Mouse (Mus musculus) CH12.LX (cell line): ENCODE data around the gene Lrrc61. TPM values are rescaled to one million over a fixed set of nuclear protein-coding genes. Genes with fewer than 3 reads are reported as not detected.

Experiments used
- DNase-seq: peaks from one replicate; pipeline ENCODE4 v3.0.0-alpha.2; 2013; ENCODE audit errors: extremely low read depth
- H3K27ac ChIP-seq: 2 replicates; pipeline ENCODE4 v1.5.1; 2012; ENCODE audit warnings: low read depth, mild to moderate bottlenecking, control low read depth, moderate library complexity; ENCODE audit not compliant: insufficient read depth
- H3K27me3 ChIP-seq: replicated peaks from 2 replicates; pipeline ENCODE3; 2012; ENCODE audit warnings: inconsistent platforms
- H3K36me3 ChIP-seq, 2 experiments: replicated peaks in 1 of 2; 2 replicates each; pipeline versions ENCODE3 to v1.6.1; 2012; ENCODE audit warnings: inconsistent platforms in 1 of 2, low read length in 1 of 2, mild to moderate bottlenecking in 1 of 2, mixed read lengths in 1 of 2, moderate library complexity in 1 of 2; ENCODE audit not compliant: control insufficient read depth in 1 of 2, insufficient read depth in 1 of 2
- H3K4me1 ChIP-seq, 2 experiments: 2 replicates each; pipeline ENCODE4 v1.6.1; 2012; ENCODE audit warnings: inconsistent platforms in 1 of 2, moderate library complexity in 1 of 2; ENCODE audit not compliant: insufficient read depth in 2 of 2, control insufficient read depth in 1 of 2
- H3K4me2 ChIP-seq: 2 replicates; pipeline ENCODE4 v1.6.1; 2012; ENCODE audit warnings: low read depth, mild to moderate bottlenecking, control low read depth; ENCODE audit not compliant: poor library complexity, insufficient read depth, severe bottlenecking
- H3K4me3 ChIP-seq, 3 experiments: fragments of 150-350 bp in 1 of 3; sonication (generic) in 1 of 3; replicated peaks in 1 of 3; 2 replicates each; pipeline versions ENCODE3 to v1.5.1; 2011 to 2012; ENCODE audit warnings: low read depth in 2 of 3, low read length in 2 of 3, mild to moderate bottlenecking in 2 of 3, moderate library complexity in 2 of 3, control low read depth in 1 of 3, improper control_type of control experiment in 1 of 3, inconsistent platforms in 1 of 3, mixed read lengths in 1 of 3; ENCODE audit not compliant: poor library complexity in 1 of 3
- H3K79me2 ChIP-seq: replicated peaks from 2 replicates; pipeline ENCODE4 v1.6.1; 2012; ENCODE audit warnings: mild to moderate bottlenecking, moderate library complexity; ENCODE audit not compliant: control insufficient read depth, poor library complexity, insufficient read depth, severe bottlenecking; ENCODE audit errors: extremely low read depth
- H3K9ac ChIP-seq: 2 replicates; pipeline ENCODE4 v1.6.1; 2012; ENCODE audit warnings: low read depth, mild to moderate bottlenecking, control low read depth, moderate library complexity; ENCODE audit not compliant: insufficient read depth
- H3K9me3 ChIP-seq: replicated peaks from 2 replicates; pipeline ENCODE3; 2012; ENCODE audit warnings: low read length, inconsistent platforms, mixed read lengths
- BHLHE40 ChIP-seq: IDR thresholded peaks from 2 replicates; pipeline ENCODE4 v1.6.1; 2011; ENCODE audit warnings: mild to moderate bottlenecking, low read depth, low read length, improper control_type of control experiment
- CHD1 ChIP-seq: IDR thresholded peaks from 2 replicates; pipeline ENCODE4 v1.6.1; 2012; ENCODE audit warnings: low read depth, low read length, improper control_type of control experiment, inconsistent platforms
- CTCF ChIP-seq, 2 experiments: IDR thresholded peaks in 1 of 2; conservative IDR thresholded peaks in 1 of 2; 2 replicates each; pipeline ENCODE4 v1.5.1; 2011 to 2012; ENCODE audit warnings: low read depth in 2 of 2, low read length in 2 of 2, improper control_type of control experiment in 1 of 2, inconsistent platforms in 1 of 2, mild to moderate bottlenecking in 1 of 2, moderate library complexity in 1 of 2
- EP300 ChIP-seq: IDR thresholded peaks from 2 replicates; pipeline ENCODE4 v1.6.1; 2011; ENCODE audit warnings: low read length, improper control_type of control experiment
- ETS1 ChIP-seq: conservative IDR thresholded peaks from 2 replicates; pipeline ENCODE4 v1.6.1; 2012; ENCODE audit warnings: low read depth, mild to moderate bottlenecking, inconsistent platforms, low read length, improper control_type of control experiment, moderate library complexity
- HCFC1 ChIP-seq: IDR thresholded peaks from 2 replicates; pipeline ENCODE4 v1.6.1; 2012; ENCODE audit warnings: low read depth, mild to moderate bottlenecking, inconsistent platforms, low read length, improper control_type of control experiment
- JUN ChIP-seq: IDR thresholded peaks from 2 replicates; pipeline ENCODE4 v1.6.1; 2011; ENCODE audit warnings: low read depth, mild to moderate bottlenecking, low read length, improper control_type of control experiment, moderate library complexity; ENCODE audit not compliant: insufficient read depth
- JUND ChIP-seq: conservative IDR thresholded peaks from 2 replicates; pipeline ENCODE4 v1.6.1; 2011; ENCODE audit warnings: low read depth, low read length, improper control_type of control experiment
- MAFK ChIP-seq: IDR thresholded peaks from 2 replicates; pipeline ENCODE4 v1.6.1; 2011; ENCODE audit warnings: low read length, improper control_type of control experiment; ENCODE audit not compliant: insufficient replicate concordance
- MAZ ChIP-seq: IDR thresholded peaks from 2 replicates; pipeline ENCODE4 v1.6.1; 2012; ENCODE audit warnings: low read depth, mild to moderate bottlenecking, inconsistent platforms, low read length, improper control_type of control experiment, moderate library complexity
- MYC ChIP-seq: IDR thresholded peaks from 2 replicates; pipeline ENCODE4 v1.6.1; 2011; ENCODE audit warnings: low read depth, mild to moderate bottlenecking, improper control_type of control experiment, low read length
- NELFE ChIP-seq: IDR thresholded peaks from 2 replicates; pipeline ENCODE4 v1.6.1; 2011; ENCODE audit warnings: low read depth, low read length, improper control_type of control experiment
- NRF1 ChIP-seq: IDR thresholded peaks from 2 replicates; pipeline ENCODE4 v1.6.1; 2014; ENCODE audit warnings: low read depth, mild to moderate bottlenecking, inconsistent platforms, low read length, improper control_type of control experiment, moderate library complexity
- PAX5 ChIP-seq: IDR thresholded peaks from 2 replicates; pipeline ENCODE4 v1.6.1; 2012; ENCODE audit warnings: low read length, inconsistent platforms, mixed read lengths
- POLR2A ChIP-seq: IDR thresholded peaks from 2 replicates; pipeline ENCODE4 v1.6.1; 2011; ENCODE audit warnings: low read depth, mild to moderate bottlenecking, improper control_type of control experiment, low read length
- RAD21 ChIP-seq: IDR thresholded peaks from 2 replicates; pipeline ENCODE4 v1.6.1; 2011; ENCODE audit warnings: low read depth, mild to moderate bottlenecking, low read length, improper control_type of control experiment, moderate library complexity
- RCOR1 ChIP-seq: conservative IDR thresholded peaks from 2 replicates; pipeline ENCODE4 v1.6.1; 2012; ENCODE audit warnings: low read depth, mild to moderate bottlenecking, inconsistent platforms, low read length, improper control_type of control experiment
- TCF12 ChIP-seq: IDR thresholded peaks from 2 replicates; pipeline ENCODE4 v1.6.1; 2014; ENCODE audit warnings: low read depth, mild to moderate bottlenecking, inconsistent platforms, low read length, improper control_type of control experiment
- USF2 ChIP-seq: conservative IDR thresholded peaks from 2 replicates; pipeline ENCODE4 v1.6.1; 2011; ENCODE audit warnings: low read depth, low read length, improper control_type of control experiment
- ZC3H11A ChIP-seq: IDR thresholded peaks from 2 replicates; pipeline ENCODE4 v1.6.1; 2012; ENCODE audit warnings: low read depth, mild to moderate bottlenecking, inconsistent platforms, low read length, improper control_type of control experiment
- ZKSCAN1 ChIP-seq: IDR thresholded peaks from 2 replicates; pipeline ENCODE4 v1.6.1; 2012; ENCODE audit warnings: low read depth, inconsistent platforms, low read length, improper control_type of control experiment, borderline replicate concordance
- ZMIZ1 ChIP-seq: IDR thresholded peaks from 2 replicates; pipeline ENCODE4 v1.6.1; 2012; ENCODE audit warnings: low read depth, mild to moderate bottlenecking, inconsistent platforms, low read length, improper control_type of control experiment
- dilution Hi-C: fragments of 300-500 bp; cut with MboI; formaldehyde crosslinking; loops from 2 replicates; pipeline ENCODE4 v1.14.3; 2020; ENCODE audit warnings: low sequenced_read_pairs; ENCODE audit not compliant: extremely low pct_unique_long_range_greater_than_20kb, extremely low pct_ligation_motif_present
- in situ Hi-C: fragments of 300-500 bp; cut with MboI; formaldehyde crosslinking; loops from 3 replicates; pipeline ENCODE4 v1.14.3; 2019; ENCODE audit warnings: low sequenced_read_pairs, low pct_ligation_motif_present, low pct_unique_long_range_greater_than_20kb, mixed read lengths
- polyA plus RNA-seq: library from polyadenylated mRNA; unstranded; fragments of >175 nt; gene quantifications from 2 replicates; pipeline ENCODE4 v1.2.1, GENCODE M21; 2012; ENCODE audit warnings: low read depth; ENCODE audit not compliant: insufficient read length
- total RNA-seq, 2 experiments: library from RNA; depleted of rRNA; stranded (reverse); fragments of 300-350 nt in 1 of 2; fragments of >200 nt in 1 of 2; gene quantifications; 2 replicates each; pipeline ENCODE4 v1.2.3; 2012 to 2014

Lrrc61 gene
- total and polyA plus RNA-seq, 3 experiments: 5.6 to 14.2 (median 13.7) TPM

DNA sequence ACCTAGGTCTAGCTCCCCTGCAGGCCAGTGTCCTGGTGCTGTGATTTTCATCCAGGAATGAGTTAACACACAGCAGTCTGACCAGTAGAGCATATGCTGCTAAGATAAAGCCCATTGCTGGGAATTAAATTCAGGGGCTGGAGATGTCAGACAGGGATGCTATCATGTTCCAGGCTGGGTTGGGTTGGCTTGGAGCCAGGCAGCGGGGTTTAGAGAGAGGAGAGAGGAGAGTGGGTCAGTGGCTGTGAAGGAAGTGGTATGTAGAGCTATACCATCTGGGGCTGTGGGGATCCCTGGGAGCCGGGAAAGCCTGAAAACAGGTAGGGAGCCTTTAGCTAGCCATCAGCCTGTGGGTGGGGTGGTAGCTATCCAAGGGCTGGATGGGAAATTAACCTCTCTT, 23.7 kb upstream of the Lrrc61 start:
- Histone ChIP-seq H3K79me2 (no peaks in the 10 kb centered on the region), H3K9me3 (no peaks in the 10 kb centered on the region), H3K36me3 (peaks cover 19 to 86% of the 10 kb centered on the region in 2 experiments), H3K27me3 (no peaks in the 10 kb centered on the region), H3K27ac (no peak overlapping the region), H3K4me3 (no peak overlapping the region), H3K4me1 (peaks cover 0 to 12% of the 10 kb centered on the region in 2 experiments; a peak in 2 of 4 replicates), H3K4me2 (no peak overlapping the region), H3K9ac (no peak overlapping the region)
- no peak for DNase-seq
- dilution Hi-C loops (no loop called here), in situ Hi-C loops (loop anchor here (25.0 kb wide), 1 partner anchor 344 kb away; no protein-coding TSS in a partner anchor)
- TF ChIP-seq CTCF (conservative IDR thresholded peaks at IDR 0.05 in 1 of 2, IDR thresholded peaks at IDR 0.05 in 1 of 2; ENCODE audit: low read depth in 2 of 2, low read length in 2 of 2): no peak
- TF ChIP-seq PAX5: no peak
- no peak for TF ChIP-seq CHD1
- no peak for TF ChIP-seq MAFK
- TF ChIP-seq RCOR1: no peak
- no peak for TF ChIP-seq HCFC1
- no peak for TF ChIP-seq ZKSCAN1

DNA sequence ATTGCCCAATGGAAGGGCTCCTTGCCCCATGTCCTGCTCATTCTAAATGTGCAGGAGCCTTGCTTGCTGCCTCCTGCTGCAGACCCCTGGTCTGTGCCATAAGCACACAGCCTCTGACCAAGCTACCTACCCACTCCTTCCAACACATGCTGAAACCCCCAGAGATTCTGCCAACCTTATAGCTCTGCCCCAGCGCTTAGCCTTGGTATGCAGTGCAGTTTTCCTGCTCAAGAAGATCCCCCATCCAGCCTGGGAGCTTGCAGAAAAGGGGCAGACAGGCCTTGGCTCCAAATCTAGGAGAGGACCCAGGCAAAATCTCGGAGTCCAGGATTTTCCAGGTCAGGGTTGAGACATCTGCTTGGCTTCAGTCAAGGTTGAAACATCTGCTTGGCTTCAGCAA, 21.1 kb upstream of the Lrrc61 start:
- Histone ChIP-seq H3K4me1 (peaks cover 0 to 18% of the 10 kb centered on the region in 2 experiments; a peak in 2 of 4 replicates), H3K27me3 (no peaks in the 10 kb centered on the region), H3K36me3 (peaks cover 19 to 60% of the 10 kb centered on the region in 2 experiments), H3K9me3 (no peaks in the 10 kb centered on the region), H3K4me3 (no peak overlapping the region), H3K4me2 (no peak overlapping the region), H3K9ac (no peak overlapping the region), H3K79me2 (no peaks in the 10 kb centered on the region), H3K27ac (no peak overlapping the region)
- DNase-seq: no peak
- dilution Hi-C loops: no loop called here
- in situ Hi-C loops: loop anchor here (25.0 kb wide), 1 partner anchor 346 kb away; no protein-coding TSS in a partner anchor
- no peak for TF ChIP-seq CHD1
- TF ChIP-seq ZMIZ1: no peak
- TF ChIP-seq NRF1: no peak
- no peak for TF ChIP-seq MYC
- TF ChIP-seq POLR2A: no peak
- no peak for TF ChIP-seq JUN
- TF ChIP-seq RAD21: no peak
- no peak for TF ChIP-seq EP300
- TF ChIP-seq MAZ: no peak
- TF ChIP-seq ZKSCAN1: no peak
- no peak for TF ChIP-seq ZC3H11A
- no peak for TF ChIP-seq ETS1
- TF ChIP-seq BHLHE40: no peak
- no peak for TF ChIP-seq RCOR1
- TF ChIP-seq JUND: no peak
- no peak for TF ChIP-seq TCF12
- no peak for TF ChIP-seq NELFE
- no peak for TF ChIP-seq USF2
